Mouse (Mus musculus) limb, embryonic 14.5 days (tissue): Measurements from ENCODE around the gene Bckdhb. TPM values are rescaled to one million over a fixed set of nuclear protein-coding genes. Genes with fewer than 3 reads are reported as not detected.

ENCODE experiments used
- ATAC-seq: fragments of 200-750 bp; cut with Nextera tagmentation; 2 replicates; pipeline ENCODE4 v1.8.0; 2017; ENCODE audit warnings: low read depth, moderate number of reproducible peaks, moderate TSS enrichment; ENCODE audit not compliant: low FRiP score
- DNase-seq: peaks from one replicate; pipeline ENCODE4 v3.0.0-alpha.2; 2015; ENCODE audit warnings: low spot score
- H3K27ac ChIP-seq: fragments of 300-500 bp; sonication (generic); replicated peaks from 2 replicates; pipeline ENCODE4 v1.5.1; 2014; ENCODE audit warnings: low read depth, mild to moderate bottlenecking, low read length, moderate library complexity, mixed read lengths
- H3K27me3 ChIP-seq: fragments of 300-500 bp; sonication (generic); 2 replicates; pipeline ENCODE4 v1.6.1; 2014; ENCODE audit warnings: low read length, mixed read lengths; ENCODE audit not compliant: control insufficient read depth, insufficient read depth
- H3K36me3 ChIP-seq: fragments of 300-500 bp; sonication (generic); 2 replicates; pipeline ENCODE4 v1.6.1; 2014; ENCODE audit warnings: mild to moderate bottlenecking, low read length, moderate library complexity, mixed read lengths; ENCODE audit not compliant: control insufficient read depth, insufficient read depth
- H3K4me1 ChIP-seq: fragments of 300-500 bp; sonication (generic); 2 replicates; pipeline ENCODE4 v1.6.1; 2014; ENCODE audit warnings: antibody characterized with exemption, low read length, mixed read lengths; ENCODE audit not compliant: control insufficient read depth, insufficient read depth
- H3K4me2 ChIP-seq: fragments of 300-500 bp; sonication (generic); replicated peaks from 2 replicates; pipeline ENCODE4 v1.6.1; 2014; ENCODE audit warnings: low read depth, mild to moderate bottlenecking, low read length, moderate library complexity; ENCODE audit not compliant: severe bottlenecking
- H3K4me3 ChIP-seq: fragments of 300-500 bp; sonication (generic); replicated peaks from 2 replicates; pipeline ENCODE4 v1.5.1; 2014; ENCODE audit warnings: low read length
- H3K9ac ChIP-seq: fragments of 300-500 bp; sonication (generic); 2 replicates; pipeline ENCODE4 v1.6.1; 2014; ENCODE audit warnings: mild to moderate bottlenecking, low read depth, low read length, moderate library complexity; ENCODE audit not compliant: severe bottlenecking
- H3K9me3 ChIP-seq: fragments of 300-500 bp; sonication (generic); 2 replicates; pipeline ENCODE4 v1.6.1; 2016; ENCODE audit warnings: low read length; ENCODE audit not compliant: control insufficient read depth
- POLR2A ChIP-seq: fragments of 200-500 bp; IDR thresholded peaks from 2 replicates; pipeline ENCODE4 v1.8.0; 2012; ENCODE audit warnings: inconsistent platforms, mild to moderate bottlenecking, moderate library complexity, borderline replicate concordance; ENCODE audit not compliant: insufficient read depth, insufficient read length; ENCODE audit errors: extremely low read depth
- WGBS: fragments of 180-500 bp; shearing (Covaris S2); extraction: QIAGEN DNeasy Blood & Tissue Kit; methylation state at CpG from one replicate; pipeline ENCODE4 v1.1.7; 2014; 5-methylcytosine and 5-hydroxymethylcytosine counted together
- polyA plus RNA-seq, 2 experiments: library from polyadenylated mRNA; depleted of rRNA in 1 of 2; stranded (reverse) in 1 of 2; unstranded in 1 of 2; fragments of >200 nt; fragmentation: Nextera tagmentation in 1 of 2; extraction: Ambion mirVana in 1 of 2; gene quantifications; 2 replicates each; pipeline versions ENCODE4 v1.2.1 to v1.2.3; 2012 to 2014

Gene Bckdhb
- polyA plus RNA-seq, 2 experiments: 47.4 to 51.1 TPM

GRCm38 (mm10) chr9:84021189-84021588 is 96.2 kb downstream of the Bckdhb start:
- Histone ChIP-seq H3K27ac (no peak overlapping the region), H3K4me3 (no peak overlapping the region), H3K4me2 (no peak overlapping the region), H3K27me3 (no peaks in the 10 kb centered on the region), H3K9me3 (no peaks in the 10 kb centered on the region), H3K9ac (no peak overlapping the region), H3K4me1 (no peaks in the 10 kb centered on the region), H3K36me3 (no peaks in the 10 kb centered on the region)
- WGBS: 58% methylated on average over 6 of the region's 6 CpGs
- TF ChIP-seq POLR2A: no peak
- ATAC-seq: no peak
- DNase-seq: no peak

DNA sequence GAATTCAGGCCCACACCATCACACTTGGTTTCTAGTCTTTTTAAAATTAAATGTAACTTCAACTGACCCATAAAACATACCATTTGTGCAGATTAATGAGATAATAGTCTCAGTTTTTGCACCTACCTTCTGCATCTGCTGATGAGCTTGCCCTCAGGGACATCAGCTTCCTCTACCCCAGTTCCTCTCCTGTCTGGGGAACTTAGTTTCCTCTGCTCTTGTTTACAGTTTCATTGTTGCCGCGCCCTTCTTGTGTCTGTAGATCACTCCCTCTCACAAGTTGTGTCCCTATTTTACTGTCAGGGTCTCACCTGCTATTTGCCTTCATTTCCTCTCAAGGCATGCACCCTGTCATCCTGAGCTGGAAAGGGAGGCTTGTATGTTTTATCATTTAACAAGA is 103.2 kb downstream of the Bckdhb start:
- Histone ChIP-seq H3K9ac (no peak overlapping the region), H3K27ac (no peak overlapping the region), H3K4me1 (peaks cover 6% of the 10 kb centered on the region), H3K9me3 (no peaks in the 10 kb centered on the region), H3K4me2 (no peak overlapping the region), H3K36me3 (no peaks in the 10 kb centered on the region), H3K4me3 (no peak overlapping the region), H3K27me3 (0 out of 2 replicates have a peak, but pooled peaks cover 5% of the 10 kb centered on the region)
- ATAC-seq: no peak
- 77% methylated on average over 2 of the region's 2 CpGs for WGBS
- no peak for TF ChIP-seq POLR2A
- DNase-seq: no peak

- H3K27ac ChIP-seq: no peak overlapping the region
- peaks cover 9% of the 10 kb centered on the region for H3K4me1 ChIP-seq
- no peak overlapping the region for H3K9ac ChIP-seq
- no peak overlapping the region for H3K4me2 ChIP-seq
- no peak for TF ChIP-seq POLR2A
- H3K27me3 ChIP-seq: 0 out of 2 replicates have a peak, but pooled peaks cover 5% of the 10 kb centered on the region
- no peaks in the 10 kb centered on the region for H3K36me3 ChIP-seq
- no peak for ATAC-seq
- 69% methylated on average over 6 of the region's 6 CpGs for WGBS
- DNase-seq: no peak
- H3K9me3 ChIP-seq: no peaks in the 10 kb centered on the region
- H3K4me3 ChIP-seq: no peak overlapping the region
These were observed 105.8 kb downstream of the Bckdhb start for GRCm38 (mm10) chr9:84030691-84031290.

- DNase-seq (no peak), ATAC-seq (no peak)
- Histone ChIP-seq H3K4me2 (no peak overlapping the region), H3K9me3 (no peaks in the 10 kb centered on the region), H3K27me3 (0 out of 2 replicates have a peak, but pooled peaks cover 5% of the 10 kb centered on the region), H3K36me3 (no peaks in the 10 kb centered on the region), H3K4me1 (peaks cover 10% of the 10 kb centered on the region), H3K27ac (no peak overlapping the region), H3K4me3 (no peak overlapping the region), H3K9ac (no peak overlapping the region)
- TF ChIP-seq POLR2A: no peak
- 83% methylated on average over 6 of the region's 6 CpGs for WGBS
These were observed 106.5 kb downstream of the Bckdhb start for GRCm38 (mm10) chr9:84031406-84031805.

GRCm38 (mm10) chr9:84032669-84033341 is 107.9 kb downstream of the Bckdhb start:
- WGBS: 14% methylated on average over 19 of the region's 19 CpGs
- no peak for TF ChIP-seq POLR2A
- Histone ChIP-seq H3K4me2 (no peak overlapping the region), H3K36me3 (no peaks in the 10 kb centered on the region), H3K27ac (no peak overlapping the region), H3K4me1 (peaks cover 19% of the 10 kb centered on the region), H3K4me3 (no peak overlapping the region), H3K9me3 (no peaks in the 10 kb centered on the region), H3K27me3 (0 out of 2 replicates have a peak, but pooled peaks cover 5% of the 10 kb centered on the region), H3K9ac (no peak overlapping the region)
- ATAC-seq (no peak), DNase-seq (peak; percentile 49)

- WGBS: 81% methylated on average over 8 of the region's 8 CpGs
- no peak overlapping the region for H3K27ac ChIP-seq
- H3K9ac ChIP-seq: no peak overlapping the region
- ATAC-seq: no peak
- peaks cover 23% of the 10 kb centered on the region for H3K4me1 ChIP-seq
- H3K36me3 ChIP-seq: no peaks in the 10 kb centered on the region
- no peak for DNase-seq
- TF ChIP-seq POLR2A: no peak
- no peak overlapping the region for H3K4me3 ChIP-seq
- 0 out of 2 replicates have a peak, but pooled peaks cover 5% of the 10 kb centered on the region for H3K27me3 ChIP-seq
- no peak overlapping the region for H3K4me2 ChIP-seq
- H3K9me3 ChIP-seq: no peaks in the 10 kb centered on the region
These were observed 111.1 kb downstream of the Bckdhb start for GRCm38 (mm10) chr9:84036046-84036445.
